Mouse (Mus musculus) adrenal gland, adult 2 months (tissue): ENCODE data around the gene Casz1. TPM values are rescaled to one million over a fixed set of nuclear protein-coding genes. Genes with fewer than 3 reads are reported as not detected.

Source experiments
- polyA plus RNA-seq: library from polyadenylated mRNA; depleted of rRNA; stranded (reverse); fragments of >200 nt; gene quantifications from 2 replicates; pipeline ENCODE4 v1.2.3, GENCODE M21; 2012; rRNA removed
- total RNA-seq, 2 experiments: library from RNA; stranded (reverse); gene quantifications; 2 replicates each; pipeline ENCODE4 v1.2.3; 2021

Gene Casz1
- total and polyA plus RNA-seq, 3 experiments = 4.3 to 7.4 (median 5.5) TPM

Other genes starting within 250 kb of the Casz1 start
- gene Exosc10, start 246.0 kb upstream of the Casz1 start, total RNA-seq = 10 to 100 TPM; 46.7 to 52.3 TPM
- gene Exosc10, start 246.0 kb upstream of the Casz1 start, polyA plus RNA-seq = 18.8 and 25.2 TPM in 2 replicates
- gene Srm, start 212.9 kb upstream of the Casz1 start, total RNA-seq = 10 to 100 TPM; 75.6 to 79.4 TPM
- gene Srm, start 212.9 kb upstream of the Casz1 start, polyA plus RNA-seq = 123 and 157 TPM in 2 replicates
- gene Masp2, start 201.9 kb upstream of the Casz1 start, total RNA-seq = 1 to 10 TPM in 1 of 2 experiments, under 1 TPM in 1; 0.55 to 5.6 TPM
- gene Masp2, start 201.9 kb upstream of the Casz1 start, polyA plus RNA-seq = 3.5 and 6.5 TPM in 2 replicates
- gene Tardbp, start 177.4 kb upstream of the Casz1 start, total RNA-seq = 100 to 1,000 TPM; 240 to 255 TPM
- gene Tardbp, start 177.4 kb upstream of the Casz1 start, polyA plus RNA-seq = 8.0 and 10.3 TPM in 2 replicates
- not detected for gene Gm572, start 161.1 kb upstream of the Casz1 start, total RNA-seq
- gene Gm572, start 161.1 kb upstream of the Casz1 start, polyA plus RNA-seq = 0.07 TPM in 1 of 2 replicates, not detected in the other